Mouse (Mus musculus) common myeloid progenitor, adult 5-6 weeks (primary cell): ENCODE results near the gene Dap. TPM values are rescaled to one million over a fixed set of nuclear protein-coding genes. Genes with fewer than 3 reads are reported as not detected.
A peak's percentile ranks its signal among the peaks of the same experiment; 100 is the strongest.

Experiments used
- ATAC-seq: replicated peaks from 2 replicates; pipeline ENCODE4 v1.8.0; 2016; ENCODE audit warnings: low read depth, mild to moderate bottlenecking, moderate TSS enrichment, inconsistent platforms; ENCODE audit not compliant: poor library complexity, severe bottlenecking
- total RNA-seq: library from RNA; stranded (forward); fragments of 200-1000, 187-1606 nt; gene quantifications from 2 replicates; pipeline ENCODE4 v1.2.3, GENCODE M21; 2017

Dap gene
- total RNA-seq, 1 experiment from 2014 or later = 67.8 TPM

DNA sequence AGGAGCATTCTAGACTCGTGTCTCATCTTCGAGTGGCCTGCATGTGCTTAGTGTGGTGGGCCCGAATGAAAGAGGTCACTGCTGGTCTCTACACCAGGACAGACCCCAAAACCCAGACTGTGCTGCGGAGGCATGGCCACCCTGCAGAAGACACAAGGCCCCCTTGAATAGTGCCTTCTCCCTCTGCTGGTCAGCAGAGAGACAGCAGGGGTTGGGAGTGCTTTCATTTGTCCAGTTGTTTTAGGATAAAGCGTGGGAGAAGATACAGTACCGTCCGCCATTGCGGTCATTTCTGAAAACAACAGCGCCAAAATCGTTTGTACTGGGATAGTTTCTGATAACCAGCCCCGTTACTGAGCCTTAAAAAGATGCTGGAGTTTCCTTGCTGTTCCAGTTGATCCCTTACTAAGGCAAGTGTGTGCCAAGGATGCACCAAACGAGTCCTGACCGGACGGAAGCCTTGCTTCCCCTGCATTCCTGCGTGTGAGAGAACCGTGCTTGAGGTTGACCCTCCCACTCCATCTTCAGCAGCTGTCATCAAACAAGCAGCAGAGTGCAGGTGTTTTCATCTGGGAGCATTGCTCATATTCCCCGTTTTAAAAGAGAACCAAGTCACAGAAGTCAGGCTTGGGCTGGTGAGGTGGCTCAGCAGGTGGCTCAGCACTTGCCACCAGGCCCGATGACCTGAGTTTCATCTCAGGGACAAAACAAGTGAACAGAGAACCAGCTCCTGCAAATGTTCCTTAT lies 34.8 kb downstream of the Dap start:
- ATAC-seq = peak; percentile 46; the same call in 1 of the 2 replicates

DNA sequence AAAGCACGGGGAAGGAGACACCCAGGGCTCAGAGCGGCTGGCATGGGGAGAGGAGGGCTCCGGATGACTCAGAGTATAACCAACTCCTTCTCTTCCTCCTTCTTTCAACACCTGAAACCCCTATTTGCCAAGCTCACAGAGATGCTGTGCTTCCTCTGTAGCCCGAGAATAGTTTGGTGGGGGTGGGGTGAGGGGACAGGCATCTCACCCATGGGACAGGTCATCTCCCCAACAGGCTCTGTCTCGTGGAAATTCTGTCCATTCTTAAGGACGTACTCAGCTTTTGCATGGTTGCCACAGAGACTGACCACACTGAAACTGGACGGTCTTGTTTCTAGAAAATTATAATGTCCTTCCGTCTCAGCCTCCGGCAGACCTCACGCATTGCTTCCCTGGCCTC lies 37.0 kb downstream of the Dap start:
- ATAC-seq = no peak

DNA sequence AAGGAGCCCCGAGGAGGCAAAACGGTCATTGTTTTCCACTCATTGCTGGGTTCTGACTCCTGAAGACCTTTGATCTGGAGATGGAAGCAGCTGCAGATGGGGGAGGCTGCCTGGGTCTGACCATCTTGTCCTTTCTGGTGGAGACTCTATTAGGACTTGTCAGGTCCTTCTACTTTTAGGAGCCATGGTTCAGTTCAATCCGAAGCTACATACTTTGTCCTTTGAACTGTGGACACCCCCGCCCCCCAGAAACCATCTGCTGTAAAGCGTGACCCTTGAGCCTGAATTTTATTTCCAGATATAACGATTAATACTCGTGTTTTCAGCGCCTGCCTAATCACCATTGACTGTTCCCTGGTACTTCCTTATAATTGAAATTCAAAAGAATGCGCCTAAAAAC lies 38.2 kb downstream of the Dap start:
- ATAC-seq = no peak

DNA sequence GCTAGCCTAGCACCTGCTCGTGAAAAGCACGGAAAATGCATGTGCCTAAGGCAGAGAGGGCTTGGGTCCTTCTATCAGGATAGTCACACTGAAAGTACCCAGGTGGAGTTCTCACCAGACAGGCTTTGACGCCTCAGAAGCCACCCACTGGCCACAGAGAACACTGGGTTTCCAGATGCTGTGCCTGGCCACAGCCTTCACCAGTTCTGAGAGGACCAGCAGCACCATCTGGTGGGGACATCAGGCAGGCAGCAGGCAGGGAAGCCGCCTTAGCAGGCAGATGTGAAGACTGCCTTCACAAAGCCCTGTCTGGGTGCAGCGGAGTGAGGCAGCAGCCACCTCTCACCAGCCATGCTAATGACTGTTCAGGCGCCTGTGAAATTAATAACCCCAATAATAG lies 40.7 kb downstream of the Dap start:
- ATAC-seq = peak; percentile 98

DNA sequence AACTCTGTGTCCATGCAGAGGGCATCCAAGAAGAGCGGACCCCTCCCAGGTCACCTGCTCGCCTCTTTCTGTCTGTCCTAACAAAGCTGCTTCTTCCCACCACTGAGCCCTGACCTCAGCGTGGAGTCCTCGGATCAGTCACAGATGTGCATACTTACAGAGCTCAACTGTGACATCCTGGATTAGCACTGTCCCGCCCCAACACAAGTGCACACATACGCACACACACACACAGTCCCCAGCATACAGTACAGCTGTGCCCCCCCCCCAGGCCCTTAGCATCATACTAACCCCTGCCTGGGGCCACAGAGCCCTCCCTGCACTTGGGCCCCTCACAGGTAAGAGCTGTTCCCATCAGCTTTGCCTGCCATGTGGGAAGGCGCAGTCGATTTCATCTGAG lies 41.3 kb downstream of the Dap start:
- ATAC-seq = no peak

DNA sequence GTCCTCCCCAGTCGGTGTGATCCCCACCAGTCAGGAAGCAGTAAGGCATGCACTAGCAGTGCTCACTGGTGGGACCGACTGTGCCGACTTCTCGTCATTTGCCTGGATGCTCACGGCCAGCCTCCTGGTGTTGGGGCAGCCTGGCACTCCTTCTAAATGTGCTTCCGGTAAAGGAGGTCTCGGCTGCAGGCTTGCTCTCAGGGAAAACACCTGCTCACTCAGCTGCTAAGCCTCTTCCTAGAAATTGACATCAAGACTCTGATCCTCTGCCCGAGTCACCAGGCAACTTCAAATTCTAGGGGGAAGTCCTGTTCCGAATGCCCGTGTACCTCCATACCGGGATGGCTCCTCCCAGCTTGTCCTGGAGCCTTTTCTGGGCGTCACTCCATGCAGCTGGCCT lies 41.7 kb downstream of the Dap start:
- ATAC-seq = no peak

DNA sequence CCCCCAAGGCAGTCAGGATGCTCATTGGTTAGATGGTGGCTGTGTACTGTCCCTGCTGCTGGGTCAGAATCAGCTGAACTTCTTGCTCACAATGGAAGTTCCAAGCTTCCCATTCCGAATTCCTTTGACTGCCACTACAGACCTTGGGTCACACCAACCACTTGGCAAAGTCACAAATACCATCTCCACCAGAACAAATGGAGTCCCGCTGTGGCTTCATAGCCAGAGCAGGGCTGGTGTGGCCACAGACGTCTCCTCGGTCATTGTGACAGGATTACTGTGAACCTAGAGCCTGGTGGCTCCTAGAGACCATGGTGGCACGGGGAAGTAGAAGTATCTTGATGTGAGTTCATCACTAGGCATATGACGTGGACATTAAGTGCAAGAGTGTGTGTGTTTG lies 44.0 kb downstream of the Dap start:
- no peak for ATAC-seq

DNA sequence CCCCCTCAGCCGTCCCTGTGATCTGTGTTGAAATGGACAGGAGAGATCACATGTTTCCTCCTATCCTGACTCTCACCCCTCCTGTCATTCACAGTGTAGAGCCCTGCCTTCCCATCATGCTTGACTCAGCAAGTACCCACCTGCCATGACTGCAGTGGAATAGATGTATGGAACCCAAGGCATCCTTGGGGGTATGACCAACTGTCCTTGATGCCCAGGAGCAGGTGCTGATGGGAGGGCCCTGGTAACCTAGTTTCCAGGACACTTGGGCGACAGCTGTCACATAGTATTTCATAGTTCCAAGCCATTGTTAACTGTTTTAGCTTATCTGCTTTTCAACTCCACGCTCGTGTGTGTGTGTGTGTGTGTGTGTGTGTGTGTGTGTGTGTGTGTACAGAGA lies 45.4 kb downstream of the Dap start:
- ATAC-seq = no peak

DNA sequence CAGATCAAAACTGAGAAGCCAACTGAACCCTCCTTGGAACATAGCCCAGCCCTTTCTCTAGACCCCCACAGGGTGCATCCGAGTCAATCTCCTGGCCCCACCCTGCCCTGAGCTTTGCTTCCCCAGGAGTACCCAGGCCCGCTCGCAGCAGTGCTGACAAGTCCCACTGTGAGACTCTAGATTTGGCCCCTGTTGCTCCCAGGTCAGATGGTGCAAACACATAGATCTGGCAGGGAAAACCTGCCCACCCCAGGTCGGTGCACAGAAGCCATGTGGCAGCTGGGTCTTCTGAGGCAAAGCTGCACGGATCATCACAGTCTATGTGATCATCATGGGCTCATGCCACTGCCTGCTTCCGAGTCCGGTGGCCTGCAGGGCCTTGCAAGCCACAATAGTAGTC lies 48.6 kb downstream of the Dap start:
- ATAC-seq = no peak

DNA sequence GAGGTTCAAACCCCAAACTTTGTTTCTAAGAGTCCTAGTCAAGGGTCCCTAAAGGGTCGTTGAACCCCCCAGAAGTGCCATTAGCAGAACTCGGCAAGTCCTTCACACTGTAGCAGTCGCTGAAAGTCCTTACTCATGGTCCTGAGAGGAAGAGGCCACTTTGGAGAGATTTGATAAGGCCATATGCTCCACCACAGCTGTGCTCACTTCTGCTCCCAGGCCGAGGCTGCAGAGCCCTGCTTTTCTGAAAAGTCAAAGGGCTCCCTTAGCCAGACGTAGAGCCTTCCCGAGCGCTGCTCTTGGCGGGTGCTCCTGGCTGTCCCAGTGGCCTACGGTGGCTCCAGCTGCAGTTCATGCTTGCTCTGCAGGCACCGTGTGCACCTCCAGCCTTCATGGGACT lies 49.4 kb downstream of the Dap start:
- ATAC-seq = peak; percentile 91

DNA sequence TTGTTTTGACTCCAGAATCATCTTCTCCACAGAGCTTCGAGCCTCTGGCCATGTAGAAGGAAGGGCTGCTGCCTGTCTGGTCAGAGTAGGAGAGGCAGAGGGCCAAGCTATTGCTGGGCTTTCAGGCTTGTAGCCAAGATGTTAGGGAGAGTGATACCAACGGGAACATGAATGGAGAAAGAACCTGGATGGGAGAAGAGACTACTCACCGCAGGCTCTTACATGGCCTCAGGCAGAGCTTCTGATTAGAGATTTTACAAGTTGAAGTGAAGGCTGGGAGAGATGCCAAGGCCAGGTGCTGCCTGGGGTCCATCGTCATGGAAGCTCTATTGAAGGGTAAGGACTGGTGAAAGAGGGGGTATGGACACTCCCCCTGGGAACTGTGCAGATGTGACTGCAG lies 54.0 kb downstream of the Dap start:
- ATAC-seq = no peak

DNA sequence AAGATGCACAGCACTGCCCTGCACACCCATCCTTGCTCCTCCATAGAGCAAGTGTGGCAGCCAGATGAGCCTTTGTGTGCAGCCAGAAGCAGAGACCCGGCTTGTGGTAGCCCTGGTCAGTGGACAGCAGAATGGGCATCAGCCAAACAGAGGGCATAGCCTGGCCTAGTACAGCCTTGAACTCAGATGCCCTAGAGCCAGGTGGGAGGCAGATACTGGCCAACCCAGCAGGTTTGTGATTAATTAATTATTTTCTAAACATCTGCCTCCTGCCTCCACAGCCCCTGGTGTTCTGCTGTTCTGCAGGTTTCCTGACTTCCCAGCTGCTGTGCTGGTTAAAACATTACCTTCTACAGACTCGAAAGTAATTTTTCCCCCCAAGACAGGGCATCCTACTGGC lies 55.0 kb downstream of the Dap start:
- no peak for ATAC-seq

DNA sequence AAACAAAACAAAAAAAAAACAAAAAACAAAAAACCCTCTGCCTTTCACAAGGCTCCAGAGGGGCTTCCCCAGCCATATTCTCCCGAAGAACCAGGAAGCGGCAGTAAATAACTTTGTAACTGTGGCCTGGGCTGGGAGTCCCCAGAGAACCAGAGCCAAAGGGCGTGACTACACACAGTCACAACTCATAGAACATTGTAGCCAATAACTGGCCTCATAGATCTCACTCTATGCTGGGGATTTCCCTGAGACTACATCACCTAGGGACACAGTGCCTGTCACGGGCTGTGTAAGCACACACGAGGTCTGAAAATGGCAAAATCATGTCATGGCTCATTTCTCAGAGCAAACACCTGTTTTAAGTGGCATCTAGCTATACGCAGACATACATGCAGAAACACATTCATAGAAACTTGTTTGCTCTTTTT lies 55.5 kb downstream of the Dap start:
- peak; percentile 58 for ATAC-seq

DNA sequence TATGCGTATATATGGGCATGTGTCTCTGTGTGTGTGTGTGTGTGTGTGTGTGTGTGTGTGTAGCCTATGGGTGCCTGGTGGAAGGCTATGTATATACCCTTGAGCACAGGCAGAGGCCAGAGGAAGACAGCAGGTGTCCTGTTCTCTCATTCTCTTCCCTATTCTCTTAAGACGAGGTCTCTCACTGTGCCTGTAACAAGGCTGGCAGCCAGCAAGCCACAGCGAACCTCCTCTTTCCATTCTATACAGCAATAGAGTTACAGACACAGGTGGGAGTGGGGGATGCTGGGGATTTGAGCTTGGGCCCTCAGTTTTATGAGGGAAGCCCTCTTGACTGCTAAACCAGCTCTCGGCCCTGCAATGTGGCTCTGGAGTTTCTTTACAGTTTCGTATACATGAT lies 55.9 kb downstream of the Dap start:
- ATAC-seq = no peak

DNA sequence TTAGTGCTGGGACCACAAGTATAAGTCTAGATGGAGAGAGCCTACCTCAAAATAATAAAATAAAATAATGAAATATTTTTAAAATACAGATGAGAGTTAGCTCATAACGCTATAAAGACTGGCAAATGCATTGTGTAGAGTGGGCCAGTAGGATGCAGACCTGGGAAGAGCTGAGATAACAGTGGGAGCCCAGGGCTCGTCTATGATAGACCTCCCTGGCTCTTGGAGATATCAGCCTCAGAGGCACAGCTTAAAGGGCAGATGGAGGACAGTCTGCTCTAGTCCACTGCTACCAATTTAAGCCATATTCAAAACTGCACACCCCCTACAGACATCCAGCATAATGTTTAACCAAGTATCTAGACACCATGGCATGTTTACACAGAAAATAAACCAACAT lies 56.6 kb downstream of the Dap start:
- no peak for ATAC-seq

DNA sequence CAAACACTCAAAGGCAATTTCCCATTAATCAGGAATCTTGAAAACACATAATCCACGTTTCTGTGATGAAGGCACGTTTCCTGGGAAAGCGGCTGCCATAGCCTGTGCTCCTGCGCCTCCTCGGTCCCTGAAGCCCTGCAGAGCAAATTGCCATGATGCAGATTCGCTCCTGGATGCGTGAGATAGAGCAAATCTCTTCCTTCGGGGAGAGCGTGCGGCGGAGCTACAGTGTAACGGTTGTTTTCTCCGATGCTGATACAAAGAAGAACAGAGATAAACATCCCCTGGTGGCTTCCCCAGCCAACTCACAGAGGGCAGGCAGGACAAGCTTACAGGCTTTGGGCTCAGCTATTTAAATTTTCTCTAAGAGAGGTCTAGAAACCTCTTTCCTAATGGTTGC lies 57.7 kb downstream of the Dap start:
- no peak for ATAC-seq

DNA sequence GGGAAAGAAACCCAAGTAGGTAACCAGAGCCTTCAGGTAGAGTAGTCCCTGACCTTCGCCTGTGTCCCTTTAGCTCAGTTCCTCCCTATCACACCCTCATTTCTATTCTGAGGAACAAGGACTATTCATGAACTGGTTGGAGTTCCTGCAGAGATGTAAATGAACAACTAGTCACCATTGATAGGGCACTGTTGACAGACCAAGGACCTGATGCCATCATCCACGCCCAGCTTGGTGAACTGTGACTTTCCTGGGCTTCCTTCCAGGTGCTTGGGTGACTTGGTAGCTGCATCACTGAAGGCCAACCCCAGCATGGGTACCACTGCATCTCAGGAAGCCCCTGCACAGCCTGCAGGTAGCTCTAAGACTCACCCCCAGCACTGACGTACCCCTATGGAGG lies 58.2 kb downstream of the Dap start:
- no peak for ATAC-seq

DNA sequence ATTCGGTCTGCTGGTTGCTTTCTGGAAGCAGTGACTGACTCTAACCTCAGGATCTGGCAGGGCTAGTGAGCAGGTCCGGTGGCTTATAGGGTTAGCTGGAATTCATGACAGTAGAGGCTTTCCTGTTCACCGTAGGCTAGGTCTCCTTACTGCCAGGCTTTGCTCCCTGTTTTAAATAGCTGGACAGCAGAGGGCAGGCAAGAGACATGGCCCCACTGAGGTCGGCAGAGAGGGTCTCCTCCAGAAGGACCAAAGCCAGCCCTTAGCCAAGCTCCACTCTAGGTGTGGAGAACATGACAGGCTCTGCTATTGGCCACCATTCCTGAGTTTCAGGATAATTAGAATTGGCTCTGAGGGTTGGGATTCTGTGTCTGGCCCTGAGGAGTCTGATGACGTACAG lies 60.0 kb downstream of the Dap start:
- peak; percentile 50; the same call in 1 of the 2 replicates for ATAC-seq

DNA sequence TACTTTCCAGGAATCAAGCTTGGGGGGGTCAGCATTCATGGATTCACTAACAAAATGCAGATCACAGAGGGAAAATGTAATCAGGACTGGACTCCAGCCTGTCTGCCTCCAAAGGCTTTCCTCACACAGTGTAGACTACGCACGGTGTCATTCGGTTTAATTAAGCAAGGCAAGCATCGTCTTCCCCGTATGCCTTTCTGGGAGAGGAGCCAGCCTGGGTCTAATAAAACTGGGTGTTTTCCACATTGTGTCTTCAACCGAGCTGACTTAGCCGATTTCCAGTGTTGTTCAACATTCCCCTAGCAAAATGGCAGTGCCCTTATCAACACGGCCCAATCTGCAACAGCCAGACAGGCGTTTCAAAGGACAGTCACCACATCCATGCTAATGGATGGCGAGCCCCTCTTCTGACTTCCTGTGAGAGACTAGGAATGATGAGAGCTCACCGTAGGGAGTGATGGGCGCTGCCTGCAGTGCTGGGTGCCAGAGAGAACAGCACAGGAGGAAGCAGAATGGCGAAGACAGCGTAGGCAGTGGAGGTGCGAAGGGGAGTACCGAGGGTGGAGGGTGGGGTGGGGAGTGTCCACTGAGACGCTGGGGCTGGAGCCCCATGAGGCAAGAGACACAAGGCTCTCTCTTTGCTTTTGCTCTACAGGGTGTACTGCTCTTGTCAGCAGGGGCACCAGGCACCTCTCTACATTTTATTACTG lies 61.0 kb downstream of the Dap start:
- ATAC-seq = no peak

DNA sequence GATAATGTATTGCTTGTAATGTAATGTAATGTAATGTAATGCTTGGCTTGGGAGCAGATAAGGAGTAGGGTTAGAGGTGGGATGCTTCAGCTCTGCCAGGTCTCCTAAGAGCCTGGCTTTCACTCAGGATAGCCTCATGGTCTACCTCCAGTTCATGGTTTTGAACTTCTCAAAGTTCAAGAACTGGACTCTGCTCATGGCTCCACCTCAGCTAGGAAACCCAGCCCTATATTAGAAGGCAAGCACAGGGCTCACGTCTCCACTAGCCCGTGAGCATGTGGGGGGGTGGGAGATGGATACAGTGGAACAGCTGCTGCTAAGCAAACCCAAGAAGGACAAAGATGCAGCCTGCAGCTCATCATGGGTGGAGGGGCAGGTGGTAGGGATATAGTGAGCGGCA lies 61.6 kb downstream of the Dap start:
- no peak for ATAC-seq

DNA sequence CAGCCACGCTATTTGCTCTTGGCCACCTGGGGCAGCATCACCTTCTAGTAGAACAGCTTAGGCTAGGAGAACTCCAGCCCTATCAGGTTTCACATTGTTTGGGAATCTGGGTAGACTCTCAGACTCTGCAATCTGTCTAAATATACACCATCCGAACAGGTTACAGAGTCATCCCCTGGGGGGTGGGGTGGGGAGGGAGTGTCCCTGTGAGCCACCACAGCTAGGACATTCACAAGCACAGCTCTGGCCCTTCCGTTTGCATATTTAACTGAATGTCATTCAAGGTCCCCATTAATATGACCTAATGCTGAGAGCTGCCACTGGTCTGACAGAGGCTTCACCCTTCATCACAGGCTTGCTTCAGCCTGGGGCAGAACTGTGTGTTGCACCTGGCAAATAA lies 68.5 kb downstream of the Dap start:
- ATAC-seq = no peak

DNA sequence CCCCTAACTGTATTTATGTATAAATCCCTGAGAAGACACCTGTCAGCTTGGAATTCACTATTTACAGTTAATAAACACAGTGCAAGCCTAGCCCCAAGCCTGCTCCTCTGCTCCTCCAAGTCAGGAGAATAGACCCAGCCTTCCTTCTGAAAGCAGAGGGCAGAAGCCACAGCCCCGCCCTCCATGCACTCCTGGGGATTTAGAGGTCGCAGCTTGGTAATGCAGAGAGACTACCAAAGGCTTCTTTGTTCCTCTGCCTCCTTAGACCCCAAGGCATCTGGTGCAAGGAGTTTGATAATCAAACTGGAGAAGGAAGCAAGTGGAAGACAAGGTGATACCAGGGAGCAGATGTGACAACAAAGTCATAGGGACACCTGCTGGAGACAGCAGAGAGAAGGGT lies 70.2 kb downstream of the Dap start:
- no peak for ATAC-seq
